Mouse (Mus musculus) midbrain, embryonic 16.5 days (tissue): ENCODE results near the gene Opn4. TPM values are rescaled to one million over a fixed set of nuclear protein-coding genes. Genes with fewer than 3 reads are reported as not detected.

Experiments
- ATAC-seq: fragments of 200-750 bp; cut with Nextera tagmentation; 2 replicates; pipeline ENCODE4 v1.8.0; 2017; ENCODE audit warnings: moderate TSS enrichment
- H3K27ac ChIP-seq: fragments of 300-500 bp; sonication (generic); 2 replicates; pipeline ENCODE4 v1.5.1; 2014; ENCODE audit warnings: mild to moderate bottlenecking, low read length, mixed read lengths
- H3K27me3 ChIP-seq: fragments of 300-500 bp; sonication (generic); 2 replicates; pipeline ENCODE4 v1.6.1; 2014; ENCODE audit warnings: low read depth, low read length, mixed read lengths; ENCODE audit not compliant: control insufficient read depth, insufficient read depth
- H3K36me3 ChIP-seq: fragments of 300-500 bp; sonication (generic); 2 replicates; pipeline ENCODE4 v1.6.1; 2014; ENCODE audit warnings: mild to moderate bottlenecking, low read length, moderate library complexity, mixed read lengths; ENCODE audit not compliant: control insufficient read depth, insufficient read depth
- H3K4me1 ChIP-seq: fragments of 300-500 bp; sonication (generic); 2 replicates; pipeline ENCODE4 v1.6.1; 2014; ENCODE audit warnings: mild to moderate bottlenecking, low read length, mixed read lengths; ENCODE audit not compliant: control insufficient read depth, insufficient read depth
- H3K4me2 ChIP-seq: fragments of 300-500 bp; sonication (generic); 2 replicates; pipeline ENCODE4 v1.6.1; 2014; ENCODE audit warnings: mild to moderate bottlenecking, low read length, mixed read lengths
- H3K4me3 ChIP-seq: fragments of 300-500 bp; sonication (generic); 2 replicates; pipeline ENCODE4 v1.5.1; 2014; ENCODE audit warnings: low read depth, mild to moderate bottlenecking, low read length, moderate library complexity, mixed read lengths
- H3K9ac ChIP-seq: fragments of 300-500 bp; sonication (generic); 2 replicates; pipeline ENCODE4 v1.6.1; 2014; ENCODE audit warnings: low read depth, low read length, mixed read lengths
- H3K9me3 ChIP-seq: fragments of 300-500 bp; sonication (generic); replicated peaks from 2 replicates; pipeline ENCODE4 v1.6.1; 2014; ENCODE audit warnings: mild to moderate bottlenecking, low read length, mixed read lengths; ENCODE audit not compliant: control insufficient read depth, poor library complexity, severe bottlenecking
- WGBS: fragments of 180-500 bp; shearing (Covaris S2); extraction: QIAGEN DNeasy Blood & Tissue Kit; methylation state at CpG from one replicate; pipeline ENCODE4 v1.1.7; 2014; 5-methylcytosine and 5-hydroxymethylcytosine counted together
- polyA plus RNA-seq: library from polyadenylated mRNA; unstranded; fragments of >200 nt; fragmentation: Nextera tagmentation; extraction: Ambion mirVana; gene quantifications from 2 replicates; pipeline ENCODE4 v1.2.1, GENCODE M21; 2015

Opn4 gene
- polyA plus RNA-seq, 1 experiment from 2014 or later, result not detected

GRCm38 (mm10) chr14:34620611-34621376 lies 20.9 kb upstream of the Opn4 start:
- H3K27ac ChIP-seq, result no peak overlapping the region
- no peak overlapping the region for H3K9ac ChIP-seq
- no peak for ATAC-seq
- no peaks in the 10 kb centered on the region for H3K9me3 ChIP-seq
- peaks cover 6% of the 10 kb centered on the region; the same call in 1 of the 2 replicates for H3K27me3 ChIP-seq
- H3K4me1 ChIP-seq, result peaks cover 2% of the 10 kb centered on the region; the same call in 1 of the 2 replicates
- no peak overlapping the region for H3K4me3 ChIP-seq
- H3K36me3 ChIP-seq, result no peaks in the 10 kb centered on the region
- H3K4me2 ChIP-seq, result no peak overlapping the region
- 46% methylated on average over 10 of the region's 10 CpGs for WGBS

- peaks cover 2% of the 10 kb centered on the region; the same call in 1 of the 2 replicates for H3K4me1 ChIP-seq
- no peak overlapping the region for H3K4me3 ChIP-seq
- H3K9ac ChIP-seq, result no peak overlapping the region
- H3K9me3 ChIP-seq, result no peaks in the 10 kb centered on the region
- peaks cover 12% of the 10 kb centered on the region; the same call in 1 of the 2 replicates for H3K27me3 ChIP-seq
- ATAC-seq, result no peak
- H3K27ac ChIP-seq, result no peak overlapping the region
- no peak overlapping the region for H3K4me2 ChIP-seq
- 31% methylated on average over 9 of the region's 9 CpGs for WGBS
- H3K36me3 ChIP-seq, result no peaks in the 10 kb centered on the region
Measured at GRCm38 (mm10) chr14:34618808-34619207, 18.9 kb upstream of the Opn4 start.

GRCm38 (mm10) chr14:34616821-34617220 lies 16.9 kb upstream of the Opn4 start:
- Histone ChIP-seq H3K27me3 (peaks cover 12% of the 10 kb centered on the region; the same call in 1 of the 2 replicates), H3K9me3 (no peaks in the 10 kb centered on the region), H3K36me3 (no peaks in the 10 kb centered on the region), H3K4me3 (no peak overlapping the region), H3K27ac (no peak overlapping the region), H3K4me2 (no peak overlapping the region), H3K4me1 (peaks cover 2% of the 10 kb centered on the region; the same call in 1 of the 2 replicates), H3K9ac (no peak overlapping the region)
- peak; percentile 63 for ATAC-seq
- 2% methylated on average over 8 of the region's 8 CpGs for WGBS

DNA sequence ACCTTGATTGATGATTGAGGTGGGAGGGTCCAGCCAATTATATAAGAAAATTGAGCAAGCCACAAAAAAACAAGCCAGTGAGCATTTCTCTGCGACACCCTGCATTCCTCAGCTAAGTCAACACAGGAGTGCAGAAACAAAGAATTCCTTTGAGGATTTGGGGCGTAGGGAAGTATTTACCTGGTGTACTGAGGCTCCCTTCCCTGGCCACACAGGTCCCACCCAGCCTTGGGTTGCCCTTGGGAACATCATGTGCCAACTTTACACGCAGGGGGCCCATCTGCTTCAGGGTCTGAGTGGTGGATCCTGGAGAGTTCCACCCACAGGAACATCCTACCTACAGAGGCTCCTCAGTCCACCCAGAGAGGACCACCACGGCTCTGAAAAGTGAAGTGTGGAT lies 15.7 kb upstream of the Opn4 start:
- ATAC-seq, result no peak
- WGBS, result 63% methylated on average over 4 of the region's 4 CpGs
- Histone ChIP-seq H3K9me3 (no peaks in the 10 kb centered on the region), H3K36me3 (no peaks in the 10 kb centered on the region), H3K4me2 (no peak overlapping the region), H3K4me3 (no peak overlapping the region), H3K4me1 (peaks cover 2% of the 10 kb centered on the region; the same call in 1 of the 2 replicates), H3K9ac (no peak overlapping the region), H3K27ac (no peak overlapping the region), H3K27me3 (peaks cover 12% of the 10 kb centered on the region; the same call in 1 of the 2 replicates)

DNA sequence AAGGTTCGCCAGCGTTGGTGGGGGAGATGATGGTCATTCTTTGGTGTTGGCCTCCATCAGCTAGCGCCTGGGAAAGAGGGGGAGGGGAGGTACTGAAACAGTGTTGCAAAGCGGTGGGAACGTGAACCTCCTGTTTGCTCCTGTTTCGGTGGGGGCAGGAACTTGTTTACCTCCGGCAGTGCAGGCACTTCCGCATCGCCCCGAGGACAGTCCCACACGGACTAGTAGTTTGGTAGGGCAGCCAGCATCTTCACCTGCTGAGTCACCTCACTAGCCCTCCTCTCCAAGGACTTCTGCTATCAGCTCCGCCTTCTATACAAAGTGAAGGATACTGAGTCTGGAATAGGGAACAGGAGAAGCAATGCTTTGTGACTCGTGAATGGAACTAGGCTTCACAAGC lies 15.1 kb upstream of the Opn4 start:
- no peak for ATAC-seq
- peaks cover 2% of the 10 kb centered on the region; the same call in 1 of the 2 replicates for H3K4me1 ChIP-seq
- H3K27ac ChIP-seq, result no peak overlapping the region
- H3K9ac ChIP-seq, result no peak overlapping the region
- no peaks in the 10 kb centered on the region for H3K36me3 ChIP-seq
- no peaks in the 10 kb centered on the region for H3K9me3 ChIP-seq
- H3K27me3 ChIP-seq, result peaks cover 12% of the 10 kb centered on the region; the same call in 1 of the 2 replicates
- H3K4me2 ChIP-seq, result peak overlapping the region; percentile 38
- WGBS, result 5% methylated on average over 13 of the region's 13 CpGs
- H3K4me3 ChIP-seq, result peak overlapping the region; percentile 20

- Histone ChIP-seq H3K9me3 (no peaks in the 10 kb centered on the region), H3K27ac (no peak overlapping the region), H3K4me1 (peaks cover 2% of the 10 kb centered on the region; the same call in 1 of the 2 replicates), H3K4me3 (peak overlapping the region; percentile 20), H3K4me2 (peak overlapping the region; percentile 38), H3K9ac (no peak overlapping the region), H3K27me3 (peaks cover 12% of the 10 kb centered on the region; the same call in 1 of the 2 replicates), H3K36me3 (no peaks in the 10 kb centered on the region)
- 7% methylated on average over 15 of the region's 15 CpGs for WGBS
- ATAC-seq, result no peak
Measured at GRCm38 (mm10) chr14:34614551-34614950, 14.6 kb upstream of the Opn4 start.

DNA sequence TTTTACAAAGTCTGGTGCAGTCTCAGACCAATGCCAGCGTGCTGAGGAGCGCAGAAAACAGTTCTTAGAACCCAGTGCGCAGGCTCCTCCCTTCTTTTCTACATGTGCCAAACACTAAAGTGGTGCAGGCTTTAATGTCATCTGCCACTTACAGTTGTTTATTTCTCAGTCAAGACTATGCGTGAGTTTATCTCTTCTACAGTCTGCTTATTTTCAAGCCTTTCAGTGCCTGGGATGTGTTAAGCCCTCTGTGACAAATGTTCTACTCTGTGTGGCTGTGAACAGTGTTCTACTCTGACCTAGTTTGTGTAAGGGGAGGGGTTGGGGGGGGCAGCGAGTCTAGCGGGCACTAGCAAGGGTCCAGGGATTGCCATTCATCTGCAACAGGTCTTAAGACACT lies 13.6 kb upstream of the Opn4 start:
- 0 out of 2 replicates have a peak, but pooled peaks cover 2% of the 10 kb centered on the region for H3K4me1 ChIP-seq
- H3K9me3 ChIP-seq, result no peaks in the 10 kb centered on the region
- H3K4me2 ChIP-seq, result no peak overlapping the region
- H3K27ac ChIP-seq, result no peak overlapping the region
- ATAC-seq, result no peak
- no peak overlapping the region for H3K9ac ChIP-seq
- 63% methylated on average over 6 of the region's 6 CpGs for WGBS
- H3K36me3 ChIP-seq, result no peaks in the 10 kb centered on the region
- H3K27me3 ChIP-seq, result peaks cover 12% of the 10 kb centered on the region; the same call in 1 of the 2 replicates
- no peak overlapping the region for H3K4me3 ChIP-seq

DNA sequence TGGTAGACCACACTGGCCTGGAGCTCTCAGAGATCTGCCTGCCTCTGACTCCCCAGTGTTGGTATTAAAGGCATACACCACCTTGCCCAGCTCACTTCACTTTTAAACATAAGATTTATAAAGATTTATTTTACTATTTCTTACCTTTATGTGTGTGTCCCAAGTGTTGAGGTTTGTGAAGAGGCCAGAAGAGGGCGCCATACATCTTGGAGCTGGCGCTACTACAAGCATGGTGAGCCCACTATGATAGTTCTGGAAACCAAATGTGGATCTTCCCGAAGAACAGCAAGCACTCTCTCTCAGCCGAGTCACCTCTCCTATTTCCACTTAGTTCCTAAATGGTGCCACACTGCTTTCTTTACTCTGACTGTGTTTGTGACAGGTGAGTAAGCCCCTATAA lies 12.3 kb upstream of the Opn4 start:
- H3K9me3 ChIP-seq, result no peaks in the 10 kb centered on the region
- H3K36me3 ChIP-seq, result no peaks in the 10 kb centered on the region
- H3K9ac ChIP-seq, result no peak overlapping the region
- no peak for ATAC-seq
- 46% methylated on average over 4 of the region's 4 CpGs for WGBS
- no peak overlapping the region for H3K27ac ChIP-seq
- no peak overlapping the region for H3K4me2 ChIP-seq
- peaks cover 12% of the 10 kb centered on the region; the same call in 1 of the 2 replicates for H3K27me3 ChIP-seq
- H3K4me1 ChIP-seq, result 0 out of 2 replicates have a peak, but pooled peaks cover 4% of the 10 kb centered on the region
- H3K4me3 ChIP-seq, result no peak overlapping the region

GRCm38 (mm10) chr14:34611591-34611990 lies 11.6 kb upstream of the Opn4 start:
- no peaks in the 10 kb centered on the region for H3K36me3 ChIP-seq
- 72% methylated on average over 4 of the region's 4 CpGs for WGBS
- H3K4me3 ChIP-seq, result no peak overlapping the region
- no peak overlapping the region for H3K9ac ChIP-seq
- no peak for ATAC-seq
- 0 out of 2 replicates have a peak, but pooled peaks cover 3% of the 10 kb centered on the region for H3K4me1 ChIP-seq
- no peak overlapping the region for H3K27ac ChIP-seq
- H3K27me3 ChIP-seq, result peaks cover 12% of the 10 kb centered on the region; the same call in 1 of the 2 replicates
- H3K4me2 ChIP-seq, result no peak overlapping the region
- H3K9me3 ChIP-seq, result no peaks in the 10 kb centered on the region
